Mouse (Mus musculus) brain, embryonic 14.5 days (tissue): ENCODE measurements around the gene Celf1.

ENCODE experiments used
- CTCF ChIP-seq: fragments of 200-500 bp; IDR thresholded peaks from 2 replicates; pipeline ENCODE4 v1.5.1; 2012; ENCODE audit warnings: inconsistent platforms, mild to moderate bottlenecking, moderate library complexity, borderline replicate concordance; ENCODE audit not compliant: insufficient read depth, insufficient read length; ENCODE audit errors: extremely low read depth
- POLR2A ChIP-seq: fragments of 200-500 bp; IDR thresholded peaks from 2 replicates; pipeline ENCODE4 v1.6.1; 2012; ENCODE audit warnings: mild to moderate bottlenecking, inconsistent platforms, borderline replicate concordance; ENCODE audit not compliant: poor library complexity, insufficient read depth, insufficient read length, severe bottlenecking; ENCODE audit errors: extremely low read depth

- TF ChIP-seq CTCF = no peak
- no peak for TF ChIP-seq POLR2A
Observed at GRCm38 (mm10) chr2:91018061-91018788, 78.0 kb downstream of the Celf1 start.
